Mouse (Mus musculus): ENCODE results near the gene Gm1110. TPM values are rescaled to one million over a fixed set of nuclear protein-coding genes. Genes with fewer than 3 reads are reported as not detected.

Gm1110 gene
- not detected for total RNA-seq (2023)

DNA sequence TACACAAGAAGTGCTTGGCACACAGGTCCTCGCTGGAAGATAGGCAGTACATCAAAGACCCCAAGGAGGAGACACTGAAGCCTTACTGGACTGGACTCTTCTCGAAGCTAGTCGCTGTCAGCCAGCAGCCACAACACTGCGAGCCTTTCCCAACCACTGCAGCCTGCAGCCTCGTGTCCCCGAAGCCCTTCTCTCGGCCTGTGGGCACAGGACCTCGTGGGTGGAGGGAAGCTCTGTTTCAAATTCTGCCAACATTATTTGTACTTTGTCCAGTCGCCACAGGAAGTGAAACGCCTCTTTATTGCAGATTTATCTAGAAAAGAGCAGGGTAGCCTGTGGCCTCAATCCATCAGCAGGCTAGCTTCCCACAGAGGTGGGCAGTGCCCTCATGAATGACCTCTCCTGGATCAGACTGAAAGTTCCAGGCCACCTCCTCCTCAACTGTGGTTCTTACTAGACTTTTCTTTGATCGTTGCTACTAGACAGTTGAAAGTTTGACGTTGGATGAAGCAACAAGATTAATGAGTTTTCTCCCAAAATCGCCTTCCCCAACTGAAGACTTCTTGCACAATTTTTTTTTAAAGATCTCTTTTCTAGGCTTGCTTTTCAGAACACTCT lies at the start of gene Gm1110:
Gene Gm1110 (minus strand): TSS at position 203 of the 618 bp plus-strand sequence.

DNA sequence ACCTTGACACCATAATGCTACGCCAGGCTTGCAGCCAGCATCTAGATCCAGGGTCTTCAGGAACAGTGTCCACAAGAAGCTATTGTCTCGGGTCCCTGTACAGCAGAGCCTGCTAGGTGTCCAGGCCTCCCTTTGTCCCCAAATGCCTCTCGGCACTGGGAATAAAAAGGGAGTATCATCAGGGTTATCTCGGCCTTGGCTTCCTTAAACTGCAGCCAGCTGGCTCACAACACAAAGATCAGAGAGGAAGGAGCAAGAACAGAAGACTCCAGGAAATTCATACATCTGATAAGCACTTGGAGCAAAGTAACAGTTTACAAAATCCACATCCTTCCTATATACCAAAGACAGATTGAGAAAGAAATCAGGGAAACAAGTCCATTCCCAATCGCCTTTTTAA lies 62.2 kb downstream of the Gm1110 start, which contains the start of gene Glb1l3:
Gene Glb1l3 (minus strand): TSS at position 140 of the 400 bp plus-strand sequence.

Other genes starting within 250 kb of the Gm1110 start
- not detected for gene B3gat1, start 189.4 kb downstream of the Gm1110 start, total RNA-seq (2023)
- not detected for gene Glb1l2, start 116.6 kb downstream of the Gm1110 start, total RNA-seq (2023)
- gene Glb1l3, start 62.2 kb downstream of the Gm1110 start, total RNA-seq (2023), result not detected
- 10 to 100 TPM; 23.5 to 28.5 TPM for gene Acad8, start 76.5 kb upstream of the Gm1110 start, total RNA-seq (2023)
- 10 to 100 TPM; 13.4 to 15.6 TPM for gene Thyn1, start 76.6 kb upstream of the Gm1110 start, total RNA-seq (2023)
- 10 to 100 TPM; 32.4 to 37.7 TPM for gene Vps26b, start 107.0 kb upstream of the Gm1110 start, total RNA-seq (2023)
- gene Ncapd3, start 107.1 kb upstream of the Gm1110 start, total RNA-seq (2023), result 10 to 100 TPM; 19.1 to 21.5 TPM
- not detected for gene Jam3, start 232.3 kb upstream of the Gm1110 start, total RNA-seq (2023)